Mouse (Mus musculus): Measurements from ENCODE around the gene Cd3g.

Gene Cd3g

GRCm38 (mm10) chr9:44980242-44980641 is at the start of gene Cd3g:
Gene Cd3g (minus strand): TSS chr9:44980431.
- no peak for DNase-seq (ENCODE audit: low spot score)

DNA sequence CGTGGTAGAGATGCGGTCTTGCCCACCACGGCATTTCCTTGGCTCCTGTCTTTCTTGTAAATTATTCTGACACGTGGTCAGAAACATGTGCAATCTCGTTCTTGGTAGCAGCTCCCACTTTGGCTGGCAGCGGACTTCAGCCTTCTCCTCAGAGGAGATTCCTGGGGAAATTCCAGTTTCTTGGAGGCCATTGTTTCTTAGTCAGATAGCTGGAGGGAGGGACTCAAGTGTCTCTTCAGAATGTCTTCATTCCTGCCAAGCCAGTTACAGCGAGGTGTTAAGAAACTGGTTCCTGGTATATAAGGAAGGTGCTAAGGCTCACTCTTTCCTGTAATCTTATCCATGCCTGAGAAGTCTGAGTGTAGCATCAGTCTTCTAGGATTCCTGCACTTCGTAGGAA is 47.1 kb upstream of the Cd3g start:
- no peak for DNase-seq (ENCODE audit: low spot score)

DNA sequence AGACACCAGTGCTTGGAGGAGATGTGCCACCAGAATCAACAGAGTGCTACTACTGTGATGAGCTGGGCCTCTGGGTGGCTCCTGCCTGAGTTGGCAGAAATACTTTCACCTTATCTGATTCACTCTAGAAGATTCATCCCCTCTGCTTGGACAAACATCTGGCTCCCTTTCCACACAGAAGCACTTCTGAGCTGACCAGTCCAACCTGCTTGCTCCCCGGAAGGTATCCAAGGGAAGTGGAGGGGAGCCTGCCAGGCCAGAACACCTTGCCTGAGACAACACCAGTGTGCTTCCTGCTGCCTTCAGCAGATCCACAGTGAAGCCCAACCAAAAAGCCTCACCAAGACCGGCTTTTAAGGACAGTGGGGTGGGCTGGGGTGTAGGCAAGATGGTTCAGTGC is 44.0 kb upstream of the Cd3g start:
- no peak for DNase-seq (ENCODE audit: low spot score)

DNA sequence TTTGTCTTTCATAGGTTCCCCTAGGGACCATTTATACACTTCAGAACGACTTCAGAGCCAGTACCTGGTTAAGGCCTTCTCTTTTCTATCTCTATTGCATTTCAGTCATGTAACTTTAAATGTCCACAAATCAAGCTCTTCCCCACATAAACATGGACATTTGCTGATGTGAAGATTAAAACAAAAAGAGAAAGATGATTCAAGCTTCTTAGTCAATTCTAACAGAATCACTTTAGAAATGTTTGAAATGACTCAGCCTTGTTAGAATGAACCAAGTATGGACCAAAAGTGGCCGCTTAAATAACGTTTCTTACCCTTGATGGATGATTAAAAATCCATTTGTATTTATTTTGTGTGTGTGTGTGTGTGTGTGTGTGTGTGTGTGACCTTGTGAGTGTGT is 43.4 kb upstream of the Cd3g start:
- DNase-seq (ENCODE audit: low spot score), result no peak

GRCm38 (mm10) chr9:45022800-45023199 is 42.6 kb upstream of the Cd3g start:
- DNase-seq (ENCODE audit: low spot score), result no peak

- no peak for DNase-seq (ENCODE audit: low spot score)
Observed at GRCm38 (mm10) chr9:45018031-45018430, 37.8 kb upstream of the Cd3g start.

DNA sequence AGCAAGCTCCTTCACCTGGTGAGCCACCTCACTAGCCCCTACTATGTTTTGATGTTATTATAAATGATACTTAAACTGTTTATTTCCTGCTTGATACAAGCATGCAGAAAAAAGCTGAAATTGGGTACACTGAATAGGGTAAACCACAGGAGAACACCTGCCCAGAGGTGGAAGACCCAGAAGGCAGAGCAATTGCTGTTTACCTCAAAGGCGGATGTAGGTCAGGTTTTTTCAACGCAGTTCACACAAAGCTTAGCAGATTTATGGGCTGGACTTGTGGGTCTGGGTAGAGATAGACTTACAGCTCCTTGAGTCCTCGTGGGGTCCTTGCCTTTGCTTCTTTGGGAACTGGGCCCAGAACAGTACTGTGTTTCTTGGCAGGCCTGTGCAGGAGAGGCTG is 35.6 kb upstream of the Cd3g start:
- DNase-seq (ENCODE audit: low spot score), result no peak

DNA sequence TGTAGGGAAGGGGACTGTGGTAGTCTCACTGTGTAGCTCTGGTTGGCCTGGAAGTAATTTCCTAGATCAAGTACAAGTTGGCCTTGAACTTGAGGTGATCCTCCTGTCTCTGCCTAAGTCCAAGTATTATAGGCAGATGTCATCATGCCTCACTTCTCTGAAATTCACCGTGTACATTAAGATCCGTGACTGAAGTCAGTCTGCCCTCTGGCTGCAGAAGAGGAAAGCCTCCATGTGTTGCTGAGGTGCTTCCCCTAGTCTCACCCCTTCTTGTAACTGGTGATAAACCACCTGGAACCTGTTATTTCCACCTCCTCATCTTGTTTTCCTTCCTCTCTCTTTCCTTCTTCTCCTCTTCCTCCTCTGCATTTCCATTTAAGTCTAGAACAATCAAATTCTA is 34.6 kb upstream of the Cd3g start:
- DNase-seq (ENCODE audit: low spot score), result no peak

DNA sequence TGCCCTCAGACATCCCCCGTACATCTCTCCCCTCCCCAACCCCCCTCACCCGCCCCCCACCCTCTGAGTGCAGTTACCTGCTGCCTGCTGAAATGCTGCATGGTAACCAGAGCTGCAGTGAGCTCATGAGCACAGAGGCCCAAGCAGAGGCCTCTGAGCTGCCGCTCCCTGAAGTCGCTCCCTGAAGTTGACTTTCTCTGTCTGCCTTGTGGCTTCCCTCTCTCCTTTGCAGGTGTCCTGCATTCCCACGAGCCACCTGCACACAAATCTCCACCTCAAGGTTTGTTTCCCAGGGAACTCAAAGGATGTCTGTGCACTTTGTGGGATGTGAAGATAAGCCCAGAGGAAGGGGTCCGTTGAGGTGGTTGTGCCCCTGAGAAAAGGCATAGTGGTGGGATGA is 31.1 kb upstream of the Cd3g start:
- no peak for DNase-seq (ENCODE audit: low spot score)

- DNase-seq (ENCODE audit: low spot score), result no peak
Observed at GRCm38 (mm10) chr9:45010461-45010860, 30.2 kb upstream of the Cd3g start.

- DNase-seq (ENCODE audit: low spot score), result no peak
Observed at GRCm38 (mm10) chr9:45009180-45010078, 29.2 kb upstream of the Cd3g start, which contains the start of gene Cd3e. Gene Cd3e (minus strand): TSS chr9:45009627.

GRCm38 (mm10) chr9:45008342-45008741 is 28.1 kb upstream of the Cd3g start:
- no peak for DNase-seq (ENCODE audit: low spot score)

GRCm38 (mm10) chr9:45007404-45007803 is 27.2 kb upstream of the Cd3g start:
- no peak for DNase-seq (ENCODE audit: low spot score)

DNA sequence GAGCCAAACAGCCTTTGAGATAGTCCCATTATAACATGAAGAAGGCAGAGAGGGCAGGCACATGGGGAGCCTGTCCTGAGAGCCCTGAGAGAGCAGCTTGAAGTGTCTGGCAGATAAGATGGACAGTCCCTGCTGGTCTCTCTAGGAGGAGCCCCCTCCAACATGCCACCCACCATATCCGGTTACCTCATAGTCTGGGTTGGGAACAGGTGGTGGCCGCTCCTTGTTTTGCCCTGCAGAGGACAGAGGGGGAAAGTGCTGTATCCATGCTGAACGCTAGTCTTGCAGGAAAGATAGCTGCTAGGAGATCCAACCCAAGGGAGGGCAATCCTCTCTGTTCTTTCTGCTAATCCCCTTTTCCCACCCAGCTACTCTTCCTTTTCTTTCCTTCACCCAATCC is 20.0 kb upstream of the Cd3g start:
- DNase-seq (ENCODE audit: low spot score), result no peak

DNA sequence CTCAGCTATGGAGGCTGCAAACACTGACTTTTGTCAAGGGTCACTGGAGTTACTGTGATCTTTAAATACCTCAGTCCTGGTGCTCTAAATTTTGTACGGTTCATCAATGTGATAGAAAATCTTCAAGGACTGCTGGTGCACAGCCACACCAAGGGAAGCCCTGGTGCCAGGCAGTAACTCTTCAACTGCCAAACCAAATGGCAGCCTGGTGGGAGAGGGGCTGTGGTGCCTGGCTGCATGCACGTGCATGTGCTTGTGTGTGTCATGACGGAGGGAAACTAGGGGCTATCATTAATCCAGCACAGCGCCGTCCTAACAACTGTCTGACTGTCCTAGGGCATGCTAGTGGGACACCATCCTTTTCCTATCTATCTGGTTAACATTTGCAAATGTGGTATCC is 19.5 kb upstream of the Cd3g start:
- DNase-seq (ENCODE audit: low spot score), result no peak

GRCm38 (mm10) chr9:44999171-44999570 is 18.9 kb upstream of the Cd3g start:
- DNase-seq (ENCODE audit: low spot score), result no peak

DNA sequence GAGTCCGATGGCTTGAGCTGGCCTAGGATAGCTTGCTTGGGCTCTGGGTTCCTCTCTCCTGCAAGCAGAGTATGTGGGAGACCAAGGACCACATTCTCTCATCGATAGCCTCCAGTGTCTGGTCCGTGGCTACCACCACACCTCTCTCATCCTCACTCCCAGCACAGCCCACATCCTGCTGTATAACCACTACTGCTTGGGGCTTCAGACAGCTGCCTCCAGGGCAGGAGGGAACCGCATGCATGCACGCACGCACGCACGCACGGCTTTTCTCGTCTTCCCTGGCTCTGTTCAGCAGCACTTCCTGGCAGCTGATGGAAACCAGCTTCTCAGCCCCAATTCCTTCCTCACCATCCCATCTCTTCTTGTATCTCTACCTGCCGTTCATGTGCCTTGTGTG is 17.9 kb upstream of the Cd3g start:
- DNase-seq (ENCODE audit: low spot score), result no peak

DNA sequence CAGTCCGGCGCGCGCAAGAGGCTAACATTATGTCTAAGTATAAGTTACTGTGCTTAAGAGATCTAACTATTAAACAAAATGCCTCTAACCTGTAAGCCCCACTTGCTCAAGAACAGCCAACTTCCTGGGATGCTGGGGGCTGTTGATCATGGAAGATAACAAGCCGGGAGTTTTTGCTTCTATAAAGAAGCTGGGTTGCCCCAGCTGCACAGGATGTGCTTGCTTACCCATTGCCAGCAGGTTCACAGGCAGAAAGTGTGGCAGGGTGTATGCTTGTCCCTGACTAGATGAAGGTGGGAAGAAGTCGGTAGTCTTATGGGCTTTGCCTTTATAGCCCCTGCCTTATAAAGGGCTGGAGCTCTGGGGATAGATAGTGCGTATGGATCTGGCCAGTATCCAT is 16.4 kb upstream of the Cd3g start:
- no peak for DNase-seq (ENCODE audit: low spot score)

GRCm38 (mm10) chr9:44994962-44995361 is 14.7 kb upstream of the Cd3g start:
- no peak for DNase-seq (ENCODE audit: low spot score)

- no peak for DNase-seq (ENCODE audit: low spot score)
Observed at GRCm38 (mm10) chr9:44993268-44993667, 13.0 kb upstream of the Cd3g start.

DNA sequence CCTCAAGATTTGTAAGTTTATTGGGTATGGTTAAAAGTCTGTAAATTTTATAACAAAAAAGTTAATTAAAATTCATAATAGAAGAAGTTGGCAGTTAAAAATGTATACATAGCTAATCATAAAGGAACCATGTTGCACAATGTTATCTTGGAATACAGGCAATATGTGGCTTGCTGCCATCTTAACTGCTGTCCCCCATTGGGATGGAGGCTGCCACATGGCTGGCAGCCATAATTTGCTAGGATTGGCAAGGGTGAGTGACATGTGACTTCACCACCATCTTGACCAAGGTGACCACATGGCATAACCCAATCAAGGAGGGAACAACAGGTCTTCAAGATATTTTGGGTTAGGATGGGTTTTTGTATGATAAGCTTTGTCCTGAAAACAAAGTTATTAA is 12.0 kb upstream of the Cd3g start:
- no peak for DNase-seq (ENCODE audit: low spot score)

DNA sequence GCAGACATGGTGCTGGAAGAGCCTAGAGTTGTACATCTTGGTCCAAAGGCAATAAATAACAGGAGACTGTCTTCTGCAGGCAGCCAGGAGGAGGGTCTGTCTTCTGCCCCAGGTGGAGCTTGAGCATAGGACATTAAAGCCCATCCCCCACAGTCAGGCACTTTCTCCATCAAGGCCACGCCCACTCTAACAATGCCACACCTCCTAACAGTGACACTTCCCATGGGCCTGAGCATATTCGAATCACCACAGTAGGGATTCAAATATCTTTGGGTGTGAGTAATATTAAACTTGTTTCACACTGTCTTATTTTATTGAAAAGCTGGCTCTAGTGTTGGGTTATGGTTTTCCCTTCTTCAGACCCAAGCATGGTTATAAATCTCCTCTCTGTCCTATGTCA is 11.6 kb upstream of the Cd3g start:
- no peak for DNase-seq (ENCODE audit: low spot score)

DNA sequence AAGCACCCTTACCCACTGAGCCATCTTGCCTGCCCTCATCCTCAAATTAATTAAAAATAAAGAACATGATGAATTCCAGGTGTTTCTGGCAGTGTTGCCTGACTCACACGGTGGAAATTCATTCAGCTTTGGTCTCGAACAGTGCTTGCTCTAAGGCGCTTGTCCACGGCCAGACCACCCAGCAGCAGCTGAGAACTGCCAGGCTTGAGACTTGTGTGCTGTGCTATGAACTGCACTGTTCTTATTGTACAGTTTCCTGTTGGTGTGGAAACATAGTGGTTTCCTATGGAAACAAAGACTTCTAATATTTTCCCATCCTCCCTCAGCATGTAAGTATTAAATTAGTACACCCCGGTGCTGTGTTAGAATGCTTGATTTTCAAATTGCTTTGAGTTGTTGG is 6.7 kb upstream of the Cd3g start:
- no peak for DNase-seq (ENCODE audit: low spot score)

- DNase-seq (ENCODE audit: low spot score), result no peak
Observed at GRCm38 (mm10) chr9:44986242-44986781, 6.1 kb upstream of the Cd3g start.

All from ovary, postnatal 10 days (tissue).